Mouse (Mus musculus): ENCODE measurements at regions not wholly inside any gene's neighbourhood (a gene's known extent, or its start where the extent isn't known, plus 50 kb on each side); places are given as distances from the start of the nearest gene placed in this dataset.

DNA sequence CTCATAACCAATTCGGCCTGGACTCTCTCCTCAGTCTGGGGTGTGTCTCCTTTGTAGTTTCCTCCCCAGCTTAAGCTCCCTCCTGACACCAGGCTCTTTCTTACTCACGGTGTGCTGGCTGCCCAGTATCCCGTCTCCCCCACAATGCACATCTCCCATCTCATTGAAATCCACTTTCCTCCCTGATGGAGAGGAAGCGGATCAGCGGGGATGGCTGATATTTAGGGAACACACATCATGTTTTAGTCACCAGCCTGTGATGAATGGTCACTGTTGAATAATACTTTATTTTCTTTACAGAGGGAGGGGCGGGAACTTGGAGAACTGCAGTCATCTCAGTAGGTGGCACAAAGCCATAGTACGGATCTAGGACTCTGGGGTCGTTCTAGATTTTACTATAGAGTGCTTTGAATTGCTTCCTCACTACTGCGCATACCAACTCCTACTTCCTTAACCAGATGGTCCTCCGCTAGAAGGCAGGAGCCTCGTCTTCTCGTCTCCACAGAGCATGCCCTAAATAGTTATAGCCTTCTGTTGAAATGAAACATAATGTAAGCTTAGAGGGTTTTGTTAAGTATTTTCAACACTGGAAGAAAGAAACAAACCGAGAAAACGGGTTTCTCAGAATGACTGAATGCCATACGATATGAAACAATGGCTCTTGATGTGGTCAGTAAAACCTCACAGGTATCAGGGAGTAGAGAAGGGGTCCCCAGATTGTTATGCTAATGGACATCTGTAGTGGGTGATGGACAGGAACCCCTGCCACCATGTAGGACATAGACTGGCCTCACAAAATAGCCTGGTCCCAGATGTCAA is 139.2 kb upstream of the Rap1b start:
- Histone ChIP-seq H3K9ac (replicated peaks) (no peak overlapping the region), H3K27ac (replicated peaks) (no peak overlapping the region), H3K4me2 (replicated peaks) (no peak overlapping the region), H3K9me3 (no peaks in the 10 kb centered on the region), H3K27me3 (no peaks in the 10 kb centered on the region), H3K4me1 (no peaks in the 10 kb centered on the region), H3K4me3 (no peak overlapping the region), H3K36me3 (no peaks in the 10 kb centered on the region)
- 81% methylated on average over 15 of the region's 15 CpGs for WGBS
- ATAC-seq (ENCODE audit: low FRiP score, low read depth): no peak

DNA sequence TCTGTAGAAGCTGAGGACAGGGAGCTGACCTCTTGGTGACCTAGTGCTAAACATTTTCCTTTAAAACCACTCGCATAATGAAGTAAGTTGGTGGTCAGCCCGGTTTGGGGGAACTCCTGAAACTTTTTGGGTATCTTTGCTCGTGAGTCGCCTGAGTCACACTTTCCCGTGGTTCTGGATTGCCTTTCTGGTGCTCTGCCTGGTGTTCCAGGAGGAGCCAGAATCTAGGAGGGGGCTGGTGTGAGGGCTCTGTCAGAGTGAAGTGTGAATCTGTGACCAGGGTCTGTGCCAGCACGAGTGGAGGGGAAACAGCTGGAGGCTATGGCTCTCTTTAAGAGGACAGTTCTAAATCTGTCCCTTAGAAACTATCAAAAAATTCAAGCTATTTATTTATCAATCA is 141.8 kb upstream of the Rap1b start:
- Histone ChIP-seq H3K36me3 (no peaks in the 10 kb centered on the region), H3K9ac (replicated peaks) (no peak overlapping the region), H3K4me3 (no peak overlapping the region), H3K9me3 (no peaks in the 10 kb centered on the region), H3K4me1 (no peaks in the 10 kb centered on the region), H3K4me2 (replicated peaks) (no peak overlapping the region), H3K27ac (replicated peaks) (no peak overlapping the region), H3K27me3 (no peaks in the 10 kb centered on the region)
- 80% methylated on average over 6 of the region's 6 CpGs for WGBS
- ATAC-seq (ENCODE audit: low FRiP score, low read depth): no peak

DNA sequence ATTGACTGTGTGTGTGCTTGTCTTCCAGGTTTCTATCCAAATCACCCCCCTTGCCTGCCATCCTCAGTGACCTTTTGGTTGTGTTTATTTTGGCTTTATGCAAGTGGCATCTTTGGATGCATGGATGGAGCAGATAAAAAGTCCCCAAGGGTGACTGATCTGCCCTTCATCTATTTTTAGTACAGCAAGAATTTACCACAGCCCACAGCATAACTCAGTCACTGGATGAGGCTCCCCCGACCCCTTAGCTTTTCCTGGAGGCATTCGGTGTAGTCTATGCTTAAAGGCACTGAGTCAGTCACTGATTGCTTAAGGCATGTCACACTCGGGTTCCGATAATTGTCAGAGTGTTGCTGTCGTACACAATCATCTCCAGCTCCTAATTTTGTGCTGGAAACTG is 142.2 kb upstream of the Rap1b start:
- Histone ChIP-seq H3K4me1 (no peaks in the 10 kb centered on the region), H3K27me3 (no peaks in the 10 kb centered on the region), H3K9ac (replicated peaks) (no peak overlapping the region), H3K4me2 (replicated peaks) (no peak overlapping the region), H3K27ac (replicated peaks) (no peak overlapping the region), H3K9me3 (no peaks in the 10 kb centered on the region), H3K4me3 (no peak overlapping the region), H3K36me3 (no peaks in the 10 kb centered on the region)
- WGBS: 82% methylated on average over 5 of the region's 5 CpGs
- no peak for ATAC-seq (ENCODE audit: low FRiP score, low read depth)

DNA sequence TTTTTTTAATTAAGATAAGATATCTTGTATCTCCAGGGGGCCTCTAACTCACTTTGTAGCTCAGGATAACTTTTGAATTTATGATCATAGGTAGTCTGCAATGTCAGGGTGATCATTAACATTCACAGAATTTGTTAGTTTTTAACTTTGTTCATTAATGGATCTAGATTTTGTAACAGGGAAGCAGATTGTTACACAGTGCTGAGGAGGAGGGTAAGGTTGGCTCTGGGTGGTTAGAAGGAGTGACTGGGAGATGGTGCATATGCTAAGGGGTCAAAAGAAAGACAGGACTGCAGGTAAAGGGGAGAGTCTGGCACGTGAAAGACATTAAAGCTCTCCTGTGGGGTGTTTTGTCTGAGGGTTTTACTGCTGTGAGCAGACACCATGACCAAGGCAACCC is 145.3 kb upstream of the Rap1b start:
- 82% methylated on average over 1 of the region's 1 CpGs for WGBS
- Histone ChIP-seq H3K9ac (replicated peaks) (no peak overlapping the region), H3K4me1 (peaks cover 14% of the 10 kb centered on the region), H3K36me3 (no peaks in the 10 kb centered on the region), H3K4me3 (no peak overlapping the region), H3K27ac (replicated peaks) (no peak overlapping the region), H3K9me3 (no peaks in the 10 kb centered on the region), H3K4me2 (replicated peaks) (no peak overlapping the region), H3K27me3 (peaks cover 6% of the 10 kb centered on the region; the same call in 1 of the 2 replicates)
- ATAC-seq (ENCODE audit: low FRiP score, low read depth): no peak

DNA sequence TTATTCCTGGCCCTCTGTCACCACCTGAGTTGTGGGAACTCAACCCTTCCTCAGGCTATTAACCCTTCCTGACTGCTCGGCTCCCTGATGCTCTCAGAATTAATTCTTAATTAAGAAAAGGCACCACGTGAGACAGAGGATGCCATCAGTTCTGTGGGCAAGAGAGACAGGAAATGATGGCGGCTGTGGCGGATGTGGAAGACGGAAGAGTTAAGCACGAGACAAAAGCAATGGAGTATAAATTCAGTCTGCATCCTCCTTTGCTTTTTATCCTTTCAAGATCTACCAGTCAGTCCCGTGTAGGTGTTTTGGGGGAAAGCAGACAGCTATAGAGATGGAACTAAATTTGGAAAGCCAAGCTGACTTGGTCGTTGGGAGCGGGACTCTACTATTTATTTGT is 146.5 kb upstream of the Rap1b start:
- no peak overlapping the region for H3K4me2 ChIP-seq (replicated peaks)
- H3K4me3 ChIP-seq: no peak overlapping the region
- H3K36me3 ChIP-seq: no peaks in the 10 kb centered on the region
- no peak for ATAC-seq (ENCODE audit: low FRiP score, low read depth)
- peaks cover 6% of the 10 kb centered on the region; the same call in 1 of the 2 replicates for H3K27me3 ChIP-seq
- no peak overlapping the region for H3K9ac ChIP-seq (replicated peaks)
- H3K4me1 ChIP-seq: peaks cover 14% of the 10 kb centered on the region
- H3K27ac ChIP-seq (replicated peaks): no peak overlapping the region
- WGBS: 87% methylated on average over 9 of the region's 9 CpGs
- no peaks in the 10 kb centered on the region for H3K9me3 ChIP-seq

DNA sequence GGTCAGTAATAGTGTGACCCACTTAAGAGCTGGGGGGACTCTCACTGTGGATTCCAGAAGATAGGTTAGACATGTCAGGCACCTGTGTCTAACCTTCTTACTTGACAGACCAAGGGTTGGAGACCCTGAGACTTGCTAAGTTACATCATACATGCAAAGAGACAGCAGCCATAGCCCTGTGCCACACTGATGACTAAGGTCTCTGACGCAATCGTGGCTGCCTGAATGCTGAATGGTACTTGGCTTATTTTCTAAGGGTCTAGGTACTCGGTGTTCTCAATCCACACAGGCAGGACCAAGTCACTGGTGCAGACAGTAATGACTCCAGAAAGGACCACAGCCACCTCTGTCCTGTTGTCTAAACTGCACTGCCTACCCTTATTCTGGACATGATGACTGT is 147.8 kb upstream of the Mdm1 start:
- Histone ChIP-seq H3K9ac (replicated peaks) (no peak overlapping the region), H3K27ac (replicated peaks) (no peak overlapping the region), H3K36me3 (no peaks in the 10 kb centered on the region), H3K9me3 (no peaks in the 10 kb centered on the region), H3K4me3 (no peak overlapping the region), H3K4me1 (peaks cover 14% of the 10 kb centered on the region), H3K4me2 (replicated peaks) (no peak overlapping the region), H3K27me3 (peaks cover 6% of the 10 kb centered on the region; the same call in 1 of the 2 replicates)
- no peak for ATAC-seq (ENCODE audit: low FRiP score, low read depth)
- 91% methylated on average over 3 of the region's 3 CpGs for WGBS

DNA sequence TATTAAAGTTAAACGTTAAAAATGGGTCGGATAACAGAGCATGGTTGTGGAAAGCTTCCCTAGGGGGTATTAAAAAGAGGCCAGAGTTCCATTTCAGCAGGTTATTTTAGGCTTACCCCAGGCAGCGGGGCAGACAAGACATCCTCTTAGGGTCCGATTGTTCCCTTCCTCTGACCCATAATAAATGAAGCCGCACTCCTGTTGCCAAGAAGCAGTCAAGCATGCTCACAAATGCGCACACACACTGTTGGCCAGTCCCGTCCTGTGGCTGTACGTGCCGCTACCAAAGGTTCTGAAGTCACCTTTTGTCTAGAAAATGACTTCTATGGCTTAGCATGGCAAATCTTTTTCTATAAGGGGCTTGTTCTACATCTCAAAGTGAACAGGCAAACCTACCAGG is 146.8 kb upstream of the Mdm1 start:
- no peak overlapping the region for H3K4me3 ChIP-seq
- 16% methylated on average over 9 of the region's 9 CpGs for WGBS
- no peak for ATAC-seq (ENCODE audit: low FRiP score, low read depth)

DNA sequence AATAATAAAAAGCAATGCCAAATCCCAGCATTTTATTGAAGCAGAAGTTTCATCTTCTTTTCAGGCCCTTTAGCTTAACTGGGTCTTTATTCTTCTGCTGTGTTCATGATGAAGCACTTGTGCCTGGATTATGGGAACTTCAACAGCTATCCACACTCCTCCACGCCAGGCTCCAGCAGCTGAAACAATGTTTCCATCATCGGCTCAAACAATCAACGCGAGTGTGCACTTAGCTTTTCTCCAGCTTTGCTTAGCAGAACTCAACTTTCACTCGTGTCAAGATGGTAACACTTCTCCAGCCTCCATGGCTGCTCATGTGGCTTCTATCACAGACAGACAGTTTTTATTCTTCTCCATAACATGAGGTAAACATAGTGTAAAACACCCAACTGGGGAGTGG is 143.8 kb upstream of the Mdm1 start:
- H3K4me1 ChIP-seq: peaks cover 14% of the 10 kb centered on the region
- no peaks in the 10 kb centered on the region for H3K36me3 ChIP-seq
- H3K9ac ChIP-seq (replicated peaks): no peak overlapping the region
- no peak overlapping the region for H3K4me2 ChIP-seq (replicated peaks)
- H3K4me3 ChIP-seq: no peak overlapping the region
- no peak for ATAC-seq (ENCODE audit: low FRiP score, low read depth)
- 90% methylated on average over 5 of the region's 5 CpGs for WGBS
- H3K27me3 ChIP-seq: peaks cover 9% of the 10 kb centered on the region; the same call in 1 of the 2 replicates
- H3K9me3 ChIP-seq: no peaks in the 10 kb centered on the region
- H3K27ac ChIP-seq (replicated peaks): no peak overlapping the region

More for the DNA sequence above, 146.8 kb upstream of the Mdm1 start:
- peaks cover 14% of the 10 kb centered on the region for H3K4me1 ChIP-seq
- H3K27ac ChIP-seq (replicated peaks): no peak overlapping the region
- H3K9ac ChIP-seq (replicated peaks): no peak overlapping the region
- no peaks in the 10 kb centered on the region for H3K9me3 ChIP-seq
- peak overlapping the region; percentile 19 for H3K4me2 ChIP-seq (replicated peaks)
- peaks cover 6% of the 10 kb centered on the region; the same call in 1 of the 2 replicates for H3K27me3 ChIP-seq
- no peaks in the 10 kb centered on the region for H3K36me3 ChIP-seq

DNA sequence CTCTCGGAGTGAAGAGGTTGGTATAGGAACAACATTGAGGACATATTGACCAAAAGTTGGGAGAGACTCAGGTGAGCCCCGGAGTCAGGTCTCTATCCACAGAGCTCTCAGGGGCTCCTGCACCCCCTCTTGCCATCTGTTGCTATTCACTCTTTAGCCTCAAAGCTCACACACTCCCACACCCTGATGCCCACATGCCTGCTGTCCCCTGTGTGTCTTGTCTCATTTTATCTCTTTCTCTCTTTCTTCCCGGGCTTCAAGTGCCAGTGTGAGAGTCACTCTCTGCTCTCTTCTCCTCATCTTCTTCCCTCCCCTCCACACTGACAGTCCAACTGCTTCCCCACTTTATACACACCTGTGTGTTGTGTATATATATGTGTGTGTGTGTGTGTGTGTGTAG is 141.0 kb upstream of the Mdm1 start:
- Histone ChIP-seq H3K36me3 (no peaks in the 10 kb centered on the region), H3K4me3 (no peak overlapping the region), H3K9ac (replicated peaks) (no peak overlapping the region), H3K27me3 (peaks cover 2% of the 10 kb centered on the region; the same call in 1 of the 2 replicates), H3K4me1 (peaks cover 6% of the 10 kb centered on the region; the same call in 1 of the 2 replicates), H3K9me3 (no peaks in the 10 kb centered on the region), H3K4me2 (replicated peaks) (no peak overlapping the region), H3K27ac (replicated peaks) (no peak overlapping the region)
- 87% methylated on average over 3 of the region's 3 CpGs for WGBS
- no peak for ATAC-seq (ENCODE audit: low FRiP score, low read depth)

DNA sequence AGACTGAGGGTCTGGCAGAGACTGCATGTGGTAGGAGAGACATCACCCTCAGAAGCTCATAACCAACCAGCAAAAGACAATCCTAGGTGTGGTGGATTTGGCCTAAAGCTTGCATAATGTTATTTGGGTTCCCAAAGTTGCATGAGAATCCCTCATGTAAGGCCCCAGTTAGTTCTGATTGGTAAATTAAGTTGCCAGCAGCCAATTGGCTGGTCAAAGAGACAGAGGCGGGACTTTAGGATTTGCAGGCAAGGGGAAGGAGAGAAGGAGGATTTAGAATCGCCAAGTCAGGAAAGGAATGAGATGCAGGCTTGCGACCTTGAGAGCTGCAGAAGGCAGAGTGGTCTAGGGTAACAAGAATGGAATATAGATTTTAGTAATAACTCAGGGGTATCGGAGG is 140.1 kb upstream of the Mdm1 start:
- Histone ChIP-seq H3K9ac (replicated peaks) (no peak overlapping the region), H3K27ac (replicated peaks) (no peak overlapping the region), H3K9me3 (no peaks in the 10 kb centered on the region), H3K36me3 (no peaks in the 10 kb centered on the region), H3K4me3 (no peak overlapping the region), H3K4me2 (replicated peaks) (no peak overlapping the region), H3K4me1 (peaks cover 5% of the 10 kb centered on the region; the same call in 1 of the 2 replicates), H3K27me3 (0 out of 2 replicates have a peak, but pooled peaks cover 2% of the 10 kb centered on the region)
- 48% methylated on average over 4 of the region's 4 CpGs for WGBS
- ATAC-seq (ENCODE audit: low FRiP score, low read depth): no peak

DNA sequence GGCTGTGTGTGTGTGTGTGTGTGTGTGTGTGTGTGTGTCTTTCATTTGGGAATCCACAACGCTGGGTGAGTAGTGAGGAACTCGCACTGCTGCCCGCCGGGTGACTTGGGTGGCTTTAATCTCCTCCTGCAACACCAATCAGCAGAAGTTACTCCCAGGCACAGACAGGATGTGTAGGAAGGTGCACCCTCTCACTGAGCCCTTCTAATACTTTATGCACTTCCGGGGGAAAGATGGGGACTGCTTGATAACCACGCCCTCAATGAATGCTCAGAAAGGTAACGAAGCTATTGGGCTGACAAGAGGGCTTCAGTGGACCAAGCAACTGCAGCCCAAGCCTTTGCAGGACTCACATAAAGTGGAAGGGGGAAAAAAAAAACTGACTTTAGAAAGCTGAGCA is 139.6 kb upstream of the Mdm1 start:
- 66% methylated on average over 7 of the region's 7 CpGs for WGBS
- H3K27me3 ChIP-seq: 0 out of 2 replicates have a peak, but pooled peaks cover 2% of the 10 kb centered on the region
- H3K9me3 ChIP-seq: no peaks in the 10 kb centered on the region
- no peak overlapping the region for H3K27ac ChIP-seq (replicated peaks)
- no peak overlapping the region for H3K4me2 ChIP-seq (replicated peaks)
- peaks cover 5% of the 10 kb centered on the region; the same call in 1 of the 2 replicates for H3K4me1 ChIP-seq
- H3K9ac ChIP-seq (replicated peaks): no peak overlapping the region
- H3K4me3 ChIP-seq: no peak overlapping the region
- H3K36me3 ChIP-seq: no peaks in the 10 kb centered on the region
- ATAC-seq (ENCODE audit: low FRiP score, low read depth): no peak

DNA sequence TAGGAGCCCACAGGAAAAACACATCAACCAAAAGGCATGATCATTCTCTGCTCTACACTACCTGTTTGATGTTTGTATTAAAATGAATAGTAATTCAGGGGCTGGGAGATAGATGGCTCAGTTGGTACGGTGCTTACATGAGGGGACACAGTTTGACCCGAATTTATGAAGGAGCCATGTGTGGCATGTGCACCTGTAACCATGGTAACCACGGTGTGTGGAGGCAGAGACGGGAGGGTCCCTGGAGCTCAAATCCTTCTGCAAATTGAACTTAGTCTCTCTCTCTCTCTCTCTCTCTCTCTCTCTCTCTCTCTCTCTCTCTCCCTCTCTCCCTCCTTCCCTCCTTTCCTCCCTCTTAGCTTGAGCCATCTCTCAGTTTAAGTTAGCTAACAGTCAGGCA is 139.1 kb upstream of the Mdm1 start:
- Histone ChIP-seq H3K4me2 (replicated peaks) (no peak overlapping the region), H3K27ac (replicated peaks) (no peak overlapping the region), H3K9me3 (no peaks in the 10 kb centered on the region), H3K9ac (replicated peaks) (no peak overlapping the region), H3K36me3 (no peaks in the 10 kb centered on the region), H3K4me3 (no peak overlapping the region), H3K4me1 (peaks cover 5% of the 10 kb centered on the region; the same call in 1 of the 2 replicates), H3K27me3 (0 out of 2 replicates have a peak, but pooled peaks cover 2% of the 10 kb centered on the region)
- no peak for ATAC-seq (ENCODE audit: low FRiP score, low read depth)
- WGBS: 87% methylated on average over 4 of the region's 4 CpGs
